In the genomic region with DNA sequence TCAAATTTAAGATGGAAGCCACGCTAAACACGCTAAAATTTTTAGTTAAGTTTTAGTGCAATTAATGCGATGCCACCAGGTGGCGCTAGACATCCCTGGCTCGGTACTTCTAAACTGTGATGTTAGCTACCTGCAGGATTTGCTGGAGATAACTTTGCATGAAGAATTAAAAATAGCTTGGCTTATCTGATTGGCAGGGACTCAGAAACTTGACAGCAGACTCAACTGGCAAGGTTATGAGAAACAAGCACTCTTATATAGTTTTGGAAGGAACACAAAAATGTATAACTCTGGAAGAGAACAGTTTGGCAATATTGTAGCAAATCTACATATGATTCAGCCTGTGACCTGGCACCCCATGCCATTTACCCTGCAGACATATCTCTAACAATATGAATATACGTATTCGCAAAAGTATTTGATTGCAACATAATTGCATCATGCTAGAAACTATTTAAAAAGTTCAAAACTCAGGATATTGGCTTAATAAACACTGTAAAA, we compare ENCODE assay signal across 8 mouse cellular contexts. TPM values are rescaled to one million over a fixed set of nuclear protein-coding genes. Genes with fewer than 3 reads are reported as not detected.
A peak's percentile ranks its signal among the peaks of the same experiment; 100 is the strongest.
DNase-seq lines count a peak whose midpoint lies in the region; ATAC-seq lines count a peak whose summit lies in the region.

No protein-coding gene starts in this region.

- H3K27ac ChIP-seq in heart, embryonic 15.5 days, result 0 out of 2 replicates have a peak overlapping the region, but pooled peaks have one; percentile 45
- peak overlapping the region; percentile 38 for H3K27ac ChIP-seq in macrophage

- no peaks in the 10 kb centered on the region for H3K36me3 ChIP-seq in heart, embryonic 15.5 days
- H3K36me3 ChIP-seq in macrophage (ENCODE audit: inconsistent target), result no peaks in the 10 kb centered on the region
- H3K36me3 ChIP-seq in splenic B cell, adult 2 months (ENCODE audit: control insufficient read depth, insufficient read depth, low read length, poor library complexity, severe bottlenecking), result no peaks in the 10 kb centered on the region

- no peak overlapping the region for H3K9ac ChIP-seq in heart, embryonic 15.5 days

- peak; percentile 59 for ATAC-seq in activated CD4-positive, CD25-positive, alpha-beta regulatory T cell, adult 4 months
- ATAC-seq in heart, embryonic 15.5 days (replicated peaks; ENCODE audit: insufficient number of reproducible peaks, insufficient read depth, low FRiP score, low read depth), result no peak

- H3K27me3 ChIP-seq in heart, embryonic 15.5 days, result no peaks in the 10 kb centered on the region
- no peaks in the 10 kb centered on the region for H3K27me3 ChIP-seq in splenic B cell, adult 2 months (ENCODE audit: control insufficient read depth, insufficient read depth, low read length, poor library complexity, severe bottlenecking)

- H3K9me3 ChIP-seq in heart, embryonic 15.5 days (replicated peaks), result no peaks in the 10 kb centered on the region

- peaks cover 11% of the 10 kb centered on the region for H3K4me1 ChIP-seq in heart, embryonic 15.5 days (replicated peaks)

- peak overlapping the region; percentile 38 for H3K4me2 ChIP-seq in heart, embryonic 15.5 days

- peak; percentile 62 for DNase-seq in layer of hippocampus, adult 11-12 months (ENCODE audit: low spot score)
- no peak for DNase-seq in layer of hippocampus, adult 9-11 months
- peak; percentile 75 for DNase-seq in embryo, embryonic 10 days (ENCODE audit: low spot score)
- peak; percentile 45 for DNase-seq in layer of hippocampus, adult 9-10 months (ENCODE audit: low spot score)
- peak; percentile 87 for DNase-seq in splenic B cell, adult 2 months (ENCODE audit: low read depth, low spot score)

- WGBS in heart, embryonic 15.5 days, result 28% methylated on average over 7 of the region's 7 CpGs
- 15% methylated on average over 7 of the region's 7 CpGs for WGBS in macrophage (ENCODE audit: missing documents)

- no peak overlapping the region for H3K4me3 ChIP-seq in heart, embryonic 15.5 days
- H3K4me3 ChIP-seq in macrophage (ENCODE audit: inconsistent target), result no peak overlapping the region

- no peaks in the 10 kb centered on the region for H3K79me2 ChIP-seq in macrophage (ENCODE audit: inconsistent target)

RNA-seq across cellular contexts. Expression of gene Alyref2, which starts 32.9 kb away (rescaled TPM):
- polyA plus RNA-seq in activated CD4-positive, CD25-positive, alpha-beta regulatory T cell, adult 4 months (2017; shearing (Covaris generic)), result 10 to 100 TPM in 1 of 2 experiments, 1 to 10 TPM in 1; 8.9 to 11.1 TPM
- polyA plus RNA-seq in heart, embryonic 15.5 days (2015; fragmentation: Nextera tagmentation; extraction: Ambion mirVana), result 15.4 and 17.4 TPM in 2 replicates
- total RNA-seq in macrophage (2018; cell fraction: chromatin; rRNA removed), result 10 to 100 TPM in 9 of 26 experiments, 1 to 10 TPM in 17; 1.2 to 19.7 (median 5.0) TPM
- 10 to 100 TPM in 5 of 26 experiments, 1 to 10 TPM in 21; 2.7 to 11.6 (median 7.5) TPM for total RNA-seq in macrophage (2018; cell fraction: cytosol; rRNA removed)
- 10 to 100 TPM in 12 of 26 experiments, 1 to 10 TPM in 14; 3.5 to 31.9 (median 8.3) TPM for total RNA-seq in macrophage (2018; cell fraction: nucleus; rRNA removed)
- 6.9 to 8.0 TPM (median 7.2 TPM) in 3 replicates for polyA plus RNA-seq in macrophage (2018)

RNA-seq across cellular contexts. Expression of gene F11r, which starts 33.1 kb away (rescaled TPM):
- polyA plus RNA-seq in activated CD4-positive, CD25-positive, alpha-beta regulatory T cell, adult 4 months (2017; shearing (Covaris generic)), result under 1 TPM in 1 of 2 experiments, not detected in 1; 0.18 TPM
- 63.5 and 66.2 TPM in 2 replicates for polyA plus RNA-seq in heart, embryonic 15.5 days (2015; fragmentation: Nextera tagmentation; extraction: Ambion mirVana)
- 1 to 10 TPM in 9 of 26 experiments, under 1 TPM in 6, not detected in 11; 0.33 to 3.6 (median 1.2) TPM for total RNA-seq in macrophage (2018; cell fraction: chromatin; rRNA removed)
- 1 to 10 TPM in 8 of 26 experiments, under 1 TPM in 18; 0.31 to 1.9 (median 0.71) TPM for total RNA-seq in macrophage (2018; cell fraction: cytosol; rRNA removed)
- total RNA-seq in macrophage (2018; cell fraction: nucleus; rRNA removed), result 1 to 10 TPM in 16 of 26 experiments, under 1 TPM in 9, not detected in 1; 0.28 to 7.1 (median 1.4) TPM
- 0.39 to 1.7 TPM (median 0.56 TPM) in 3 replicates for polyA plus RNA-seq in macrophage (2018)

RNA-seq across cellular contexts. Expression of gene Tstd1, which starts 51.7 kb away (rescaled TPM):
- 1 to 10 TPM; 5.9 to 10.0 TPM for polyA plus RNA-seq in activated CD4-positive, CD25-positive, alpha-beta regulatory T cell, adult 4 months (2017; shearing (Covaris generic))
- polyA plus RNA-seq in heart, embryonic 15.5 days (2015; fragmentation: Nextera tagmentation; extraction: Ambion mirVana), result 2.7 and 3.1 TPM in 2 replicates
- total RNA-seq in macrophage (2018; cell fraction: chromatin; rRNA removed), result 10 to 100 TPM in 4 of 26 experiments, 1 to 10 TPM in 18, not detected in 4; 1.3 to 12.9 (median 6.6) TPM
- total RNA-seq in macrophage (2018; cell fraction: cytosol; rRNA removed), result 1 to 10 TPM in 3 of 26 experiments, under 1 TPM in 9, not detected in 14; 0.19 to 1.5 (median 0.51) TPM
- 10 to 100 TPM in 2 of 26 experiments, 1 to 10 TPM in 20, not detected in 4; 1.3 to 13.5 (median 4.4) TPM for total RNA-seq in macrophage (2018; cell fraction: nucleus; rRNA removed)
- 1.3 TPM in 1 of 3 replicates, not detected in the others for polyA plus RNA-seq in macrophage (2018)

RNA-seq across cellular contexts. Expression of gene Usf1, which starts 59.3 kb away (rescaled TPM):
- polyA plus RNA-seq in activated CD4-positive, CD25-positive, alpha-beta regulatory T cell, adult 4 months (2017; shearing (Covaris generic)), result 10 to 100 TPM; 41.0 to 43.1 TPM
- 48.7 and 57.5 TPM in 2 replicates for polyA plus RNA-seq in heart, embryonic 15.5 days (2015; fragmentation: Nextera tagmentation; extraction: Ambion mirVana)
- total RNA-seq in macrophage (2018; cell fraction: chromatin; rRNA removed), result 100 to 1,000 TPM in 13 of 26 experiments, 10 to 100 TPM in 13; 15.3 to 166 (median 89.3) TPM
- total RNA-seq in macrophage (2018; cell fraction: cytosol; rRNA removed), result 100 to 1,000 TPM in 3 of 26 experiments, 10 to 100 TPM in 23; 23.4 to 110 (median 71.3) TPM
- total RNA-seq in macrophage (2018; cell fraction: nucleus; rRNA removed), result 100 to 1,000 TPM in 4 of 26 experiments, 10 to 100 TPM in 22; 19.4 to 125 (median 66.8) TPM
- polyA plus RNA-seq in macrophage (2018), result 32.8 to 94.5 TPM (median 36.5 TPM) in 3 replicates

Comparison
In these comparisons a context has a peak if more than half of its experiments do, and no peak if none do; other contexts are left out.
1. RNA of gene F11r, which starts 33.1 kb away (polyA plus RNA-seq): 63.5 to 66.2 TPM in heart, embryonic 15.5 days; 0.39 to 1.7 TPM in macrophage and 0.18 TPM in activated CD4-positive, CD25-positive, alpha-beta regulatory T cell, adult 4 months; every median in the first group is over 10 times any median in the second.